ENCODE assay signal across 8 mouse cellular contexts in the genomic region with DNA sequence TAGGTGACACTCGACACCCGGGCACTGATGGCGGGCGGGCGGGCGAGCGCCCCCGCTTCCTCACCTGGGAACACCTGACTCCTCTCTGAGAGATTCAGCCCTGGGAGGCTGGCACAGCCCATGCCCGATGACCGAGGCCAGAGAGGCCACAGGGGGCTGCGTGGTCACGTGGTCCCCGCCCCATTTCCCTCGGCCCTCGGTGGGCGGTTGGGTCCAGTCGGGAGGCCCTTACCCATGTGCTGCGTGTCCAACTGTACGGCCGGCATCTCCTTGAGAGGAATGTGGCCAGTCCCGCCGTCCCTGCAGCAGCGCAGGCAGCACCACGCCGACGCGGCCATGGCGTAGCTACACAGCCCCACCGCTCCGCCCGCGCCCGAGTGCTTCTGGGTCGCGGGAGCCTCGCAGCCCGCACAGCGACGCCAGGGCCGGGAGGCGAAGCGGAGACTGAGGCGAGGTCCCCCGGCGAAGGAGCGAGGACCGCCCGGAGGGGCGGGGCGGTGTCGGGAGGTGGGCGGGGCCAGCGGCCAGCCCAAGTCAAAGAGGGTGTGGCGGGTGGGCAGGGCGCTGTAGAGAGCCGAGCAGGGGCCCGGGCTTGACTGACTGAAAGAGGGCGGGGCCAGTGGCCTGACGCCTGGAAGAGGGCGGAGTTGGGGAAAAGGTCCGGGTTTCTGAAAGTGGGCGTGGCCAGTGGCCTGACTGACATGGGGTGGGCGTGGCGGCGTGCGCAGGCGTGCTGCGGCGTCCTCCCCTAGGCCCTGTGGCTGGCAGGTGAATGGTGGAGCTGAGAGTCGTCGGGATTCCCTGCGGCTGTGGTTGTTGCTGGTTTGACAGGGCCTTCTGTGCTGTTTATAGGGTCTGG. TPM values are rescaled to one million over a fixed set of nuclear protein-coding genes. Genes with fewer than 3 reads are reported as not detected.
DNase-seq lines count a peak whose midpoint lies in the region; ATAC-seq lines count a peak whose summit lies in the region.

A gene (minus strand): TSS at position 598 of the 859 bp plus-strand sequence.

- H3K4me1 ChIP-seq in hindbrain, embryonic 11.5 days (replicated peaks; ENCODE audit: control insufficient read depth, insufficient read depth, low read length): no peaks in the 10 kb centered on the region

- H3K27ac ChIP-seq in hindbrain, embryonic 11.5 days (ENCODE audit: low read depth, low read length): peak within 1 kb of the TSS; percentile 71

- DNase-seq in MN1 (ENCODE audit: low spot score): peak; percentile 98
- DNase-seq in cerebellum, adult 9-10 months: peak; percentile 98
- peak; percentile 99 for DNase-seq in hindbrain, embryonic 11.5 days (ENCODE audit: low spot score)
- peak; percentile 98 for DNase-seq in layer of hippocampus, postnatal 10 days (ENCODE audit: low spot score in 2 of 2)
- DNase-seq in lung, postnatal 10 days: peak; percentile 99
- peak; percentile 99 for DNase-seq in ovary, postnatal 36 days (ENCODE audit: low spot score)
- DNase-seq in thymus, postnatal 25 days: peak; percentile 98

- under 1% methylated on average over 65 of the region's 72 CpGs for WGBS in hindbrain, embryonic 11.5 days

- ATAC-seq in frontal cortex, adult (ENCODE audit: low TSS enrichment): peak; percentile 95
- peak; percentile 98 for ATAC-seq in hindbrain, embryonic 11.5 days (ENCODE audit: low FRiP score)

- H3K4me3 ChIP-seq in hindbrain, embryonic 11.5 days (ENCODE audit: low read depth, low read length): peak within 1 kb of the TSS; percentile 53

- no peaks in the 10 kb centered on the region for H3K36me3 ChIP-seq in hindbrain, embryonic 11.5 days (ENCODE audit: control insufficient read depth, insufficient read depth, low read length)

- H3K9me3 ChIP-seq in hindbrain, embryonic 11.5 days (ENCODE audit: control insufficient read depth, low read length): no peaks in the 10 kb centered on the region

- H3K9ac ChIP-seq in hindbrain, embryonic 11.5 days (ENCODE audit: low read depth, low read length): peak within 1 kb of the TSS; percentile 75

- H3K27me3 ChIP-seq in hindbrain, embryonic 11.5 days (ENCODE audit: control insufficient read depth, insufficient read depth, low read length): no peaks in the 10 kb centered on the region

- peak within 1 kb of the TSS; percentile 88 for H3K4me2 ChIP-seq in hindbrain, embryonic 11.5 days (replicated peaks; ENCODE audit: low read depth, low read length)

RNA-seq across cellular contexts. Expression of the gene that starts here (rescaled TPM):
- polyA plus RNA-seq in hindbrain, embryonic 11.5 days (2014; fragmentation: Nextera tagmentation; extraction: Ambion mirVana): 19.2 and 20.0 TPM in 2 replicates
- 10 to 100 TPM; 40.1 to 41.8 TPM for total RNA-seq in layer of hippocampus, postnatal 10 days (2021)

Comparison
In these comparisons a context has a peak if more than half of its experiments do, and no peak if none do; other contexts are left out.
1. Peak in every context shown above with its lines: DNase-seq, ATAC-seq, H3K4me3 ChIP-seq and H3K27ac ChIP-seq.